Mouse (Mus musculus) kidney, embryonic 16.5 days (tissue): ENCODE results near the gene Entpd1. TPM values are rescaled to one million over a fixed set of nuclear protein-coding genes. Genes with fewer than 3 reads are reported as not detected.

Experiments
- ATAC-seq: fragments of 200-750 bp; cut with Nextera tagmentation; 2 replicates; pipeline ENCODE4 v1.8.0; 2017; ENCODE audit warnings: moderate TSS enrichment; ENCODE audit not compliant: low FRiP score, low TSS enrichment
- H3K27ac ChIP-seq: fragments of 300-500 bp; sonication (generic); 2 replicates; pipeline ENCODE4 v1.5.1; 2014; ENCODE audit warnings: low read length
- H3K27me3 ChIP-seq: fragments of 300-500 bp; sonication (generic); 2 replicates; pipeline ENCODE4 v1.6.1; 2014; ENCODE audit warnings: low read length, control low read depth, mixed read lengths; ENCODE audit not compliant: insufficient read depth
- H3K36me3 ChIP-seq: fragments of 300-500 bp; sonication (generic); 2 replicates; pipeline ENCODE4 v1.6.1; 2014; ENCODE audit warnings: low read length, control low read depth, mixed read lengths; ENCODE audit not compliant: insufficient read depth
- H3K4me1 ChIP-seq: fragments of 300-500 bp; sonication (generic); 2 replicates; pipeline ENCODE4 v1.6.1; 2014; ENCODE audit warnings: low read length, control low read depth, mixed read lengths; ENCODE audit not compliant: insufficient read depth
- H3K4me2 ChIP-seq: fragments of 300-500 bp; sonication (generic); replicated peaks from 2 replicates; pipeline ENCODE4 v1.6.1; 2014; ENCODE audit warnings: low read depth, low read length
- H3K4me3 ChIP-seq: fragments of 300-500 bp; sonication (generic); 2 replicates; pipeline ENCODE4 v1.5.1; 2014; ENCODE audit warnings: mild to moderate bottlenecking, low read length
- H3K9ac ChIP-seq: fragments of 300-500 bp; sonication (generic); replicated peaks from 2 replicates; pipeline ENCODE4 v1.6.1; 2014; ENCODE audit warnings: low read length
- H3K9me3 ChIP-seq: fragments of 300-500 bp; sonication (generic); 2 replicates; pipeline ENCODE4 v1.6.1; 2016; ENCODE audit warnings: low read length, control low read depth
- WGBS: fragments of 180-500 bp; shearing (Covaris S2); extraction: QIAGEN DNeasy Blood & Tissue Kit; methylation state at CpG from one replicate; pipeline ENCODE4 v1.1.7; 2014; 5-methylcytosine and 5-hydroxymethylcytosine counted together
- polyA plus RNA-seq: library from polyadenylated mRNA; unstranded; fragments of >200 nt; fragmentation: Nextera tagmentation; extraction: Ambion mirVana; gene quantifications from 2 replicates; pipeline ENCODE4 v1.2.1, GENCODE M21; 2015

The Entpd1 gene
- polyA plus RNA-seq, 1 experiment from 2014 or later = 8.9 TPM

- Histone ChIP-seq H3K4me1 (no peaks in the 10 kb centered on the region), H3K9ac (no peak overlapping the region), H3K27ac (no peak overlapping the region), H3K36me3 (no peaks in the 10 kb centered on the region), H3K4me3 (no peak overlapping the region), H3K4me2 (no peak overlapping the region), H3K27me3 (no peaks in the 10 kb centered on the region), H3K9me3 (peaks cover 2% of the 10 kb centered on the region; the same call in 1 of the 2 replicates)
- ATAC-seq = no peak
- WGBS = 77% methylated on average over 2 of the region's 2 CpGs
Observed at GRCm38 (mm10) chr19:40754311-40754710, 142.1 kb downstream of the Entpd1 start.

DNA sequence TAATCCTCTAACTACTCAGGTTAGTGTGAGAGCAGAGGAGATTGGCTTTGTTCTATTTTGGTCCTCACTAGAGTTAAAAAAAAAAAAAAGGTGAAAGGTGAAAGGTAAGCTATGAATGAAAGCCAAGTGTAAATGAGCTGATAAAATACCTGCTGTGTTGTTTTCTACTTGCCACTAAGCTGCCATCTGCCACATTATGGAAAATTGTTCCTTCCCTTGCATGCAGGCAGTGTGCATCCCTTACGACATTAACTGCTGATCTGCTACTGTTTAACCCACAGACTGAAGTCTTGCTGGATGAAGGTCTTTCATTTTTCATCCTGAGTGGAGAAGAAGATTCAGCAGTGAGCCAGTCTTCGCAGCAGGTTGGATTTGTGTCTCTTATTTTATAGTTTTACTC is 147.9 kb downstream of the Entpd1 start:
- no peak overlapping the region for H3K4me3 ChIP-seq
- no peaks in the 10 kb centered on the region for H3K4me1 ChIP-seq
- no peaks in the 10 kb centered on the region for H3K27me3 ChIP-seq
- no peak overlapping the region for H3K4me2 ChIP-seq
- H3K9me3 ChIP-seq = no peaks in the 10 kb centered on the region
- 75% methylated on average over 2 of the region's 2 CpGs for WGBS
- no peaks in the 10 kb centered on the region for H3K36me3 ChIP-seq
- no peak overlapping the region for H3K27ac ChIP-seq
- ATAC-seq = no peak
- no peak overlapping the region for H3K9ac ChIP-seq

- 0 out of 2 replicates have a peak, but pooled peaks have one; percentile 15 for ATAC-seq
- H3K27ac ChIP-seq = no peak overlapping the region
- H3K9me3 ChIP-seq = no peaks in the 10 kb centered on the region
- H3K4me2 ChIP-seq = peak overlapping the region; percentile 62
- no peaks in the 10 kb centered on the region for H3K27me3 ChIP-seq
- peak overlapping the region; percentile 37 for H3K4me3 ChIP-seq
- H3K9ac ChIP-seq = peak overlapping the region; percentile 14
- WGBS = 35% methylated on average over 22 of the region's 22 CpGs
- H3K4me1 ChIP-seq = no peaks in the 10 kb centered on the region
- H3K36me3 ChIP-seq = no peaks in the 10 kb centered on the region
Observed at GRCm38 (mm10) chr19:40762023-40762759, 150.0 kb downstream of the Entpd1 start.

DNA sequence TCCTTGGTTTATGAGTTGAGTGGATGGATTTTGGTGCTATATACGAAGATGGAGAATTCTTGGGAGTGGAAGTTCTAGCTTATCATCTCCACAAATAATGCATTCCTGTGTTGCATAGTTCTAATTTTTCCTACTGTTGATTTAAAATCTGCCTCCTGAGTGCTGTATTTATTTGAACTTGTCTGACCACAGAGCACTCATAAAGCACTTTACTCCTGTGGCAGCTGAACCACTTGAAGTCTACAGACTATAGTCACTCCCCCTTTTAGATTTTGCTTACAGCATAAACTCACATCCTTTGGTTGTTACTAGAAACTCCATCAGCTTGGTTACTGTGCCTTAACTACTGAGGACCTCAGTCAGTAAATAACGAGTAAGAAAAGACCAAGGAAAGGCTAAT is 155.0 kb downstream of the Entpd1 start:
- no peak overlapping the region for H3K27ac ChIP-seq
- no peak for ATAC-seq
- WGBS = 76% methylated on average over 2 of the region's 2 CpGs
- no peaks in the 10 kb centered on the region for H3K4me1 ChIP-seq
- peaks cover 4% of the 10 kb centered on the region; the same call in 1 of the 2 replicates for H3K9me3 ChIP-seq
- H3K9ac ChIP-seq = no peak overlapping the region
- H3K4me3 ChIP-seq = no peak overlapping the region
- H3K4me2 ChIP-seq = no peak overlapping the region
- no peaks in the 10 kb centered on the region for H3K36me3 ChIP-seq
- no peaks in the 10 kb centered on the region for H3K27me3 ChIP-seq

DNA sequence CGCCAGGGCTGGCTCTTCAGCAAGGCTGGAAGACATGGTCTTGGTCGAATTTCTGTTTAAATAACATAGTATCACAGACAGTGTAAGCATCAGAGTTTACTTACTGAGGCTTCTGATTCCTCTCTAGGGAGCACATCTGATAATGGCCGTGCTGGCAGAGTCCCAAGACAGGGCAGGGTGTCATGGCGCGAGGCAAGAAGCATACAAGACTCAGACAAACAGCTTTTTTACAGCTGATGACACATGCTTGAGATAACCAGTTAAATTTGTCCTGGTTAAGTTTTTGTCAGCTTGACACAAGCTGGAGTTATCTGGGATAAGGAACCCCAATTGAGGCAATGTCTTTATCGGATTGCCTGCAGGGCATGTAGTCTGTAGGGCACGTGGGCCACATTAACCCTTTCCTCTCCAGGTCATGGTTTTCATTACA is 157.2 kb downstream of the Entpd1 start:
- 41% methylated on average over 7 of the region's 7 CpGs for WGBS
- no peak for ATAC-seq

DNA sequence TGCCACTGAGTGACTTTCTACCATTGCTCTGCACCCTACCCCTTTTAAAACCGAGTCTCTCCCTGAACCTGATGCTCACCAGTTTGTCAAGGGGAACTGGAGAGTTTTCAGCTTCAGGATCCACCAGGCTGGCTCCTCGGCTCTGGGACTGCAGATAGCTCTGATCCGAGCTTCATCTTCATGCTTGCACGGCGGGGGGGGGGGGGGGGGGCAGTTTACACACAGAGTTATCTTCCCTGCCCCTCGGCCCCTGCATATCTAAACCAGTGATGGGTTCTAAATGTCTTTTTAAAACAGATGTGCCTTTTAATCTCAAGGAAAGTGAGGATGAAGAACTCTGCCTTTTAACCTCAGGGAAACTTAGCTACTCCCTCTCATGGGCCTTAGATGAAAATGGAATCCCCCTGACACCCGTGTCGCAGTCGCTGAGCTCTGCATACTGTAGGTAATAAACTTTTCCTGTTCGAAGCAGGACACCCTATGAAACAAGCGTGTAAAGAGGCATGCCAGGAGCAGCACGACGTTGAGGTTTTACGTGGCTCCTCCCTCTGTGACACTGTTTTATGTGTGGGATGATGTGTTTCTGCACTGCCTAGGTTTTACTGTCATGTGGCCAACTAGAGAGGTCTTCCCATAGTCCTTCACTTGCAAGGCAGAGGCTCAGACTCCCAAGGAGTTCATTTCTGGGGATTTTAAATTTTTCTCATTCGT is 176.0 kb downstream of the Entpd1 start:
- no peaks in the 10 kb centered on the region for H3K36me3 ChIP-seq
- no peak for ATAC-seq
- no peaks in the 10 kb centered on the region for H3K27me3 ChIP-seq
- no peaks in the 10 kb centered on the region for H3K4me1 ChIP-seq
- 67% methylated on average over 15 of the region's 15 CpGs for WGBS
- H3K27ac ChIP-seq = no peak overlapping the region
- no peaks in the 10 kb centered on the region for H3K9me3 ChIP-seq
- H3K9ac ChIP-seq = no peak overlapping the region
- no peak overlapping the region for H3K4me2 ChIP-seq
- no peak overlapping the region for H3K4me3 ChIP-seq

More for the DNA sequence above, 157.2 kb downstream of the Entpd1 start:
- Histone ChIP-seq H3K9ac (no peak overlapping the region), H3K27ac (no peak overlapping the region), H3K9me3 (peaks cover 4% of the 10 kb centered on the region; the same call in 1 of the 2 replicates), H3K4me3 (no peak overlapping the region), H3K36me3 (no peaks in the 10 kb centered on the region), H3K4me2 (no peak overlapping the region), H3K27me3 (no peaks in the 10 kb centered on the region), H3K4me1 (0 out of 2 replicates have a peak, but pooled peaks cover 3% of the 10 kb centered on the region)

DNA sequence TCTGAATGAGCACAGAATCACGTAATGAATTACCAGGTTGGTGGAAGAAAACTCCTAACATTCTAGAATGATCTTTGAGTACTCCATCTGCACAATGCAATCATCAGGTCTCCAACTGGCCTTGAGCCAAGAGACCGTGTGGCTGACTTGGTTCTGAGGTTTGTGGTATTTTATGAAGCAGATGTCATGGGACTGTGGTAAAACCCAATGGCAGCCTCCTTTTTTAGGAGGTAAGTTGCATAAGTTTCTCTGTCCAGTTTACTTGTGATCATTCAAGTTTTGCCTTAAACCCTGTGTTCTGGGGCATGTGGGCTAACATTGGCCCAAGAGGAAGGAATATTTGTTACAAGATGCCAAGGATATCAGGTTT is 176.5 kb downstream of the Entpd1 start:
- Histone ChIP-seq H3K4me1 (no peaks in the 10 kb centered on the region), H3K4me2 (no peak overlapping the region), H3K4me3 (no peak overlapping the region), H3K27ac (no peak overlapping the region), H3K9ac (no peak overlapping the region), H3K9me3 (no peaks in the 10 kb centered on the region), H3K27me3 (no peaks in the 10 kb centered on the region), H3K36me3 (no peaks in the 10 kb centered on the region)
- no peak for ATAC-seq
- 84% methylated on average over 2 of the region's 2 CpGs for WGBS

Other genes starting within 250 kb of the Entpd1 start
- 60.1 and 63.1 TPM in 2 replicates for gene Sorbs1, start 98.6 kb upstream of the Entpd1 start, polyA plus RNA-seq
- 58.9 and 60.4 TPM in 2 replicates for gene Aldh18a1, start 23.9 kb upstream of the Entpd1 start, polyA plus RNA-seq
- gene Tctn3, start 133 bp upstream of the Entpd1 start, polyA plus RNA-seq = 11.5 and 12.2 TPM in 2 replicates
- 0.04 TPM in 1 of 2 replicates, not detected in the other for gene Cc2d2b, start 136.4 kb downstream of the Entpd1 start, polyA plus RNA-seq
- gene Ccnj, start 218.9 kb downstream of the Entpd1 start, polyA plus RNA-seq = 14.3 and 14.4 TPM in 2 replicates